Mouse (Mus musculus) cortical plate, adult 2 months (tissue): ENCODE measurements around the gene Immp2l. TPM values are rescaled to one million over a fixed set of nuclear protein-coding genes. Genes with fewer than 3 reads are reported as not detected.
"Not testable (repeated sequence)": the region's sequence is repeated elsewhere in the genome, so short reads cannot be mapped to it uniquely, and the experiment has no call there.

Experiments used
- H3K27ac ChIP-seq: fragments of 200-500 bp; 2 replicates; pipeline ENCODE4 v1.5.1; 2012; ENCODE audit warnings: low read length, control low read depth, inconsistent platforms; ENCODE audit not compliant: insufficient read depth
- H3K4me1 ChIP-seq: fragments of 200-500 bp; 2 replicates; pipeline ENCODE4 v1.6.1; 2011; ENCODE audit warnings: low read length; ENCODE audit not compliant: control insufficient read depth, insufficient read depth
- H3K4me3 ChIP-seq: fragments of 200-500 bp; 2 replicates; pipeline ENCODE4 v1.5.1; 2011; ENCODE audit warnings: mild to moderate bottlenecking, low read length, control low read depth; ENCODE audit not compliant: insufficient read depth
- CTCF ChIP-seq: fragments of 200-500 bp; IDR thresholded peaks from 2 replicates; pipeline ENCODE4 v1.5.1; 2011; ENCODE audit warnings: mild to moderate bottlenecking, control low read depth, low read length; ENCODE audit not compliant: insufficient read depth; ENCODE audit errors: extremely low read depth
- POLR2A ChIP-seq: fragments of 200-500 bp; IDR thresholded peaks from 2 replicates; pipeline ENCODE4 v1.6.1; 2011; ENCODE audit warnings: mild to moderate bottlenecking, low read length, control low read depth; ENCODE audit not compliant: insufficient read depth; ENCODE audit errors: extremely low read depth
- polyA plus RNA-seq: library from polyadenylated mRNA; depleted of rRNA; stranded (reverse); fragments of >200 nt; gene quantifications from 2 replicates; pipeline ENCODE4 v1.2.3, GENCODE M21; 2012; rRNA removed

Immp2l gene
- 8.0 and 8.6 TPM in 2 replicates for polyA plus RNA-seq

GRCm38 (mm10) chr12:41023511-41024421 lies at the start of gene Immp2l:
Gene Immp2l, plus strand, starts transcription at chr12:41024090.
- TF ChIP-seq CTCF (no peak), POLR2A (peak; percentile 30; the same call in 1 of the 2 replicates)
- Histone ChIP-seq H3K4me1 (no peaks in the 10 kb centered on the region; the same call in 1 of the 2 replicates), H3K4me3 (peak within 1 kb of the TSS; percentile 64), H3K27ac (peak within 1 kb of the TSS; percentile 60; the same call in 1 of the 2 replicates)

DNA sequence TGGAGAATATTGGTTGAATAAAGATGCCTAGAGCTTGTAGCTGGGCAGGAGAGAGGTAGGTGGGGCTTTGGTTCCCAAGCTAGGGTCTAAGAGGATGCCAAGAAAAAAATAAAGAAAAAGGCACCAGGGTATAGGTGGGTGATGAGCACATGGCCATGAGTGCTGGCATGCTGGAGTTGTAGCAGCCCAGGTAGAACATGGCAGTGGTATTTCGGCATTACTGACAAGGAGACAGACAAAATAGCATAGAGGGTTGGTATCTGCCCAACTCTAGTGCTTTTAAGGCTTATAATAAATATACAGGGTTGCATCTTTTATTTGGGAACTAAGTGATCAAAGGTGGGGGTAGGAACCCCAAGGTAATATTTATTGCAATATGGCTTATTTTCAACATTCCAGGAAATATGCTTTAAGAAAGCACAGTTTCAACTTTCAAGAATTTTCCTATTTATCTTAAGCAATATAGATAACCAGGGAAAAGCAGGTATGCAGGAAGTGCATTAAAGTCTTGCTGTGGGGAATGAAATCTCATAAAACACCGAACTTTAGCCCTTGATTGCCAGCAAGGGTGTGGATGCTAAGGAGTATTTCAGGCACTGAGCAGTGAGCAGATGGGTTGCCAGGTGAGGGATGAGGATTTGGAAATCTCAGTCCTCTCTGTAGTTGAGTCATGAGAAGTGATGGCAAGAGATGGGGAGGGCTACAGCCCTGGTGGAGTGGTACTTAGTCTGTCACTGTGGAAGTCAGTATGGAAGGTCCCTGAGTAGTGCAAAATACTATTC lies 45.0 kb upstream of the Immp2l start:
- no peak overlapping the region for H3K27ac ChIP-seq
- H3K4me1 ChIP-seq: no peaks in the 10 kb centered on the region
- H3K4me3 ChIP-seq: no peak overlapping the region
- no peak for TF ChIP-seq CTCF
- TF ChIP-seq POLR2A: no peak

DNA sequence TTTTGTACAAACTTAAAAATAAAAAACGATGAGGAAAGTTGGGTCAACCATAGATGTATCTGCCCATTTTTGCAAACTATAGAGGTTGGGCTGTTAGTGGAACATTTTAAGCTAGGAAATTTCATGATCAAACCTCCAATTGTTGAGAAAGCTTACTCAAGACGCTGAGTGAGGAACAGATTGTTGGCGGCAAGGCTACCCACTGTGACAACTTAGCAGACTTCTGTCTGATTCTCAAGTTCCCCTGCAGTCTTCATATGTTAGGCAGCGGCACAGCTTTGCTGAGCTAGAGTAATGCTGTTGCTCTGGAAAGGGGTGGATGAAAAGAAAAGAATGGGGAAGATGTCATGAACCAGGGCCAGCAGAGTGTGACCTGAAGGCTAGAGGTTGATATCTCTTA lies 44.2 kb upstream of the Immp2l start:
- no peak overlapping the region for H3K4me3 ChIP-seq
- no peak overlapping the region for H3K27ac ChIP-seq
- no peaks in the 10 kb centered on the region for H3K4me1 ChIP-seq
- TF ChIP-seq CTCF (no peak), POLR2A (no peak)

DNA sequence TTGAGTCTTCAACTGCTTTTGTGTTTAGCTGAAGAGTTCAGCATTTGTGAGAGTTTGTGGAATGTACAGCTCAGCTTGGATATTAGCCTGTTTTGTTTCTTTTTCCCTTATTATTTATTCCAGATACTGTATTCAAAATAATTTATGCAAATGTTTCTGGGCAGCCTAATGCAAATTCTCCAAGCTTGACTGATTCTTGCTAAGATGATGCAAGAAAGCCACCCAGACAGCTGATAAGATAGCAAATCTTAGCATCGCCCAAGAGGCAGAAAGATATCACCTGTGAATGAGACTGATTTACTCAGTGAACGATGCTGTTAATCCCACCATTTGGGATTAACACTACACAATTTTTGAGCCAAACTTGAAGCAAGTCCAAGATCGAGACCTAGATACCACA lies 43.7 kb upstream of the Immp2l start:
- no peak for TF ChIP-seq CTCF
- no peak for TF ChIP-seq POLR2A
- Histone ChIP-seq H3K4me3 (no peak overlapping the region), H3K4me1 (no peaks in the 10 kb centered on the region), H3K27ac (no peak overlapping the region)

DNA sequence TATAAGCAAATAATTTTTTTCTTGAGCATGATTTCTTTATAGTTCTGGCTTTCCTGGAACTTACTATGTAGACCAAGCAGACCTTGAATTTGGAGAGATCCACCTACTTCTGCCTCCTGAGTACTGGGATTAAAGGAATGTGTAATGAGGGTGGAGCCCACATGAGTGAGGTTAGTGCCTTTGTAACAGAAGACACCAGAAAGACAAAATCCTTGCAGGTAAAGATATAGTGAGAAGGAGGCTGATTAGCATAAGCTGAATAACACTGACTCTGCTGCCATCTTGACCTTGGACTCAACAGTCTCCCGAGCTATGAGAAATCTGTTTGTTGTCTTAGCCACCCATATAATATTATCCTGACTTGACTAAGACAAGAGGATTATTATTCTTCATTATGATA lies 40.9 kb upstream of the Immp2l start:
- H3K4me3 ChIP-seq: no peak overlapping the region
- no peaks in the 10 kb centered on the region for H3K4me1 ChIP-seq
- no peak overlapping the region for H3K27ac ChIP-seq
- TF ChIP-seq POLR2A (no peak), CTCF (no peak)

DNA sequence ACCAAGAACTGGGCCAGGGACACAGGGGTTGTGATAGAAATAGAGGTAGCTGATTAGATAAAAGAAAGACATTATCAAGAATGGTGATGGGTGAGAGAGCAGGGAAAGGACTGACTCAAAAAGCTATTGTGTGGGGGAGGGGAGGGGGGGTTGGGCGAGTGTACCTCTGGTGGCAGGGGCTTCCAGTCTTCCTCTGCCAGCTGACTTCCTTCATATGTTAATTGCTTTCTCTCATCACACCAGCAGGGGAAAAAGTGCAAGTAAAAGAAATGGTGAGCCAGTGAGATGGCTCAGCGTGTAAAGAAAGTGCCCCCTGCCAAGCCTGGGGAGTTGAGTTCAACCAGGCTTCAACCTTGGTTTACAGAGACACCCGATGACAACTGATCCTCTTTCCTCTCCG lies 39.2 kb upstream of the Immp2l start:
- Histone ChIP-seq H3K4me3 (no peak overlapping the region), H3K27ac (no peak overlapping the region), H3K4me1 (no peaks in the 10 kb centered on the region)
- TF ChIP-seq CTCF: no peak
- no peak for TF ChIP-seq POLR2A

DNA sequence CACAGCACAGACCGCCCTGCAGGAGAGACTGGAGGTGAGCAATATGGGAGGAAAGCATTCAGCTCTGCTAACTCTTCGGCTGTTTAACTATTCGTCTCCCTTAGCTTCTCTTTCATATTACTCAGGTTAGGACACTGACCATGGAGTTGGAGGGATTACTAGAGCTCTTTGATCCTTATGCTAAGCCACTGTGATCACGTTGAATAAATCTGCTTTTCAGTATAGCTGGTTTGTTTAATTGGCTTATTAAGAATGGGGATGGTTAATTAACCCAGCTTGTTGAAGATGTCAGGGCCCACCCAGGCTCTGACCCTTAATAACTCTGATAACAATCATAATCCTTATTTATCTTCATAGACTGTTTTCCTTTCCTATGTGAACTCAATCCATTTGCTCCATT lies 38.1 kb upstream of the Immp2l start:
- no peaks in the 10 kb centered on the region for H3K4me1 ChIP-seq
- no peak overlapping the region for H3K27ac ChIP-seq
- TF ChIP-seq POLR2A (no peak), CTCF (no peak)
- H3K4me3 ChIP-seq: no peak overlapping the region

DNA sequence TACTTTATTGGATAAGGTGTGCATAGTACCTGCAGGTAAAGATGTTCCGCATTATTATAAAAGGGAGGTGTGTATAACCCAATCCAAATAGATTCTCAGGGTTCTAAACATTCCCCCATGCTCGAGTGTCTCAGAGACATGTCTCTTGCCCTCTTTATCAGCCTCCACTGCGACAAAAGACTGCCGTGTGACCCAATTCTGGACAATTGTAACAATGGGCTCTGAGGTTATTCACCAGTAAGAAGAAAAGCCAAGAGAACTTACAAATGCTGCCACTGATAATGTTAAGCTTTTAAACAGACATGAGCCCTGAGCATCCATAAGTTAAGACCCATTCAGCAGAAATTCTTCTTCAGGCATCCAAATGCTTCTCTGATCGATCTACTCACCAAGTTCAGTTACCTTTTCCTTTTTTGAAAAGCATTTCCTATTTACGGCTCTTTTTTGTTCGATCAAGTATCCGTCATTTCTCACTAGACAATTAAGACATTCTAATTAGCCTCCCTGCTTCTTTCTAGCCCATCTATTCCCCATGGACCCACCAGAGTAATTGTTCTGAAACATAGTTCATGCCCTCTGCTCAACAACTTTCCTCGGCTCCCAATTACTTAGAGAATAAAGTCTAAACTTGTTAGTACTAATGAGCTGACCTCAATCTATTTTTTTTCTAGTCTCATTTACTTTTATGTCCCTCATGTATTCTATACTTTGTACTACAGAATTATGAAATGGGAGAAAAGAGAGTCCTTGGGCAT lies 35.4 kb upstream of the Immp2l start:
- no peak for TF ChIP-seq POLR2A
- TF ChIP-seq CTCF: no peak
- Histone ChIP-seq H3K4me3 (no peak overlapping the region), H3K4me1 (no peaks in the 10 kb centered on the region), H3K27ac (no peak overlapping the region)

- TF ChIP-seq CTCF (no peak), POLR2A (no peak)
- Histone ChIP-seq H3K4me1 (no peaks in the 10 kb centered on the region), H3K4me3 (no peak overlapping the region), H3K27ac (no peak overlapping the region)
Measured at GRCm38 (mm10) chr12:40991647-40992046, 32.2 kb upstream of the Immp2l start.

- H3K4me3 ChIP-seq, H3K27ac ChIP-seq, H3K4me1 ChIP-seq: not testable (repeated sequence)
Measured at GRCm38 (mm10) chr12:40992237-40992636, 31.7 kb upstream of the Immp2l start.
